Mouse (Mus musculus): ENCODE measurements around the gene Tgfbr3. TPM values are rescaled to one million over a fixed set of nuclear protein-coding genes. Genes with fewer than 3 reads are reported as not detected.
"Not testable (repeated sequence)": the region's sequence is repeated elsewhere in the genome, so short reads cannot be mapped to it uniquely, and the experiment has no call there.

Gene Tgfbr3
- polyA plus RNA-seq, 1 experiment from 2014 or later, result 38.2 TPM

DNA sequence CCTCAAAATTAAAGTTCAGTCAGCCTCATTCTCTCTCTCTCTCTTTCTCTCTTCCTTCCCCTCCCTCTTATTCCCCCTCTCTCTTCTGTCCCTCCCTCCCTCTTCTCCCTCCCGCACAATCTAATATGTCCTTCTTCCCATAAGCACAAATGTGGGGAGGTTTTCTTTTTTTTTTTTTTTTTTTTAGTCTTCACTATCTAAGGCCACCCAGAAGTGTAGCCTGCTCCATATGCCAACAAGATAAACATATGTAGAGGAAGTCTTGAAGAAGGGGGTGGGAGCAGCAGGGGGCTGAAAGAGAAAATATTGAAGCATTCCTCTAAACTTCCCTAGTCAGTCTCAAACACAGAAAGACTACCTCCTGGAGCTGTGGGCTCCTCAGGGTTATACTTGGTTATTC lies 37.0 kb downstream of the Tgfbr3 start:
- H3K4me1 ChIP-seq (ENCODE audit: control insufficient read depth, insufficient read depth, low read length), result peaks cover 20% of the 10 kb centered on the region
- no peak overlapping the region for H3K9ac ChIP-seq (ENCODE audit: low read depth, low read length)
- no peak for ATAC-seq (replicated peaks; ENCODE audit: insufficient number of reproducible peaks, low FRiP score, low TSS enrichment)
- H3K4me3 ChIP-seq (ENCODE audit: low read depth, low read length), result no peak overlapping the region
- no peaks in the 10 kb centered on the region for H3K27me3 ChIP-seq (ENCODE audit: control insufficient read depth, insufficient read depth, low read length)
- peak overlapping the region; percentile 25 for H3K27ac ChIP-seq (ENCODE audit: low read depth, low read length)
- H3K4me2 ChIP-seq, result no peak overlapping the region
- 20% methylated on average over 1 of the region's 1 CpGs for WGBS (ENCODE audit: insufficient replicate concordance)
- no peaks in the 10 kb centered on the region for H3K36me3 ChIP-seq (ENCODE audit: control insufficient read depth, insufficient read depth, low read length)
- H3K9me3 ChIP-seq (replicated peaks; ENCODE audit: control insufficient read depth, low read length), result no peaks in the 10 kb centered on the region

DNA sequence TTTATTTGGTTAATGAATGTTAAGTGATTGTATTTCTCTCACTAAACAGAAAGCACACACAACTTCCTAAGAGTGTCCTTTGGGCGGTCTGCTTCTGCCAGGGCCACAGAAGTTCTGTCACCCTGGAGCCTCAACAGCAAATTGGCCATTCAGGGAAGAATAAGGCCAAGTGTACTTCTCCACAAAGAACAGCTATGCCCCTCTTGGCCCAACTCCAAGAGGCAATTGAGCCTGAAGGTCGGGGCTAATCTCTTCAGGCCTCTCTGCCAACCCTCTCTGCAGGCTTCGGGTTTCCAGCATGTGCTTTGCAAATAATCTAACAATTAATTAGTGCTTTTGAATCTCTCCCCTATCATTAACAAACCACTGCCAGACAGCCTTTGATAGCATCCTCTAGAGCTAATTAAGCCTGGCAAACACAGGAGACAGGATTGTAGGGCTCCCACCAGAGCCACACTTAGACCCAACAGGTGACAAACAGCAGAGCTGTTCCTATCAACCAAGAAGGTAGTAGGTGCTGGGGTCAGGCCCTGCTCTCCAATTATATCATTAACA lies 37.6 kb downstream of the Tgfbr3 start:
- H3K4me2 ChIP-seq, result no peak overlapping the region
- H3K27ac ChIP-seq (ENCODE audit: low read depth, low read length), result peak overlapping the region; percentile 25
- no peak overlapping the region for H3K4me3 ChIP-seq (ENCODE audit: low read depth, low read length)
- WGBS (ENCODE audit: insufficient replicate concordance), result 7% methylated on average over 3 of the region's 3 CpGs
- no peak for ATAC-seq (replicated peaks; ENCODE audit: insufficient number of reproducible peaks, low FRiP score, low TSS enrichment)
- no peaks in the 10 kb centered on the region for H3K27me3 ChIP-seq (ENCODE audit: control insufficient read depth, insufficient read depth, low read length)
- H3K9ac ChIP-seq (ENCODE audit: low read depth, low read length), result no peak overlapping the region
- H3K4me1 ChIP-seq (ENCODE audit: control insufficient read depth, insufficient read depth, low read length), result peaks cover 20% of the 10 kb centered on the region
- H3K36me3 ChIP-seq (ENCODE audit: control insufficient read depth, insufficient read depth, low read length), result no peaks in the 10 kb centered on the region
- H3K9me3 ChIP-seq (replicated peaks; ENCODE audit: control insufficient read depth, low read length), result no peaks in the 10 kb centered on the region

- peak overlapping the region; percentile 22 for H3K4me2 ChIP-seq
Measured at GRCm38 (mm10) chr5:107250548-107251272, 38.7 kb downstream of the Tgfbr3 start.

GRCm38 (mm10) chr5:107248732-107249131 lies 40.7 kb downstream of the Tgfbr3 start:
- Histone ChIP-seq H3K36me3 (ENCODE audit: control insufficient read depth, insufficient read depth, low read length) (no peaks in the 10 kb centered on the region), H3K4me2 (no peak overlapping the region), H3K9ac (ENCODE audit: low read depth, low read length) (no peak overlapping the region), H3K9me3 (replicated peaks; ENCODE audit: control insufficient read depth, low read length) (no peaks in the 10 kb centered on the region), H3K4me3 (ENCODE audit: low read depth, low read length) (no peak overlapping the region), H3K27ac (ENCODE audit: low read depth, low read length) (no peak overlapping the region), H3K4me1 (ENCODE audit: control insufficient read depth, insufficient read depth, low read length) (peaks cover 21% of the 10 kb centered on the region), H3K27me3 (ENCODE audit: control insufficient read depth, insufficient read depth, low read length) (no peaks in the 10 kb centered on the region)
- ATAC-seq (replicated peaks; ENCODE audit: insufficient number of reproducible peaks, low FRiP score, low TSS enrichment), result no peak
- 87% methylated on average over 6 of the region's 6 CpGs for WGBS (ENCODE audit: insufficient replicate concordance)

More at GRCm38 (mm10) chr5:107250548-107251272, 38.7 kb downstream of the Tgfbr3 start:
- no peak overlapping the region for H3K4me3 ChIP-seq (ENCODE audit: low read depth, low read length)
- no peaks in the 10 kb centered on the region for H3K9me3 ChIP-seq (replicated peaks; ENCODE audit: control insufficient read depth, low read length)
- 0 out of 2 replicates have a peak, but pooled peaks have one; percentile 55 for ATAC-seq (replicated peaks; ENCODE audit: insufficient number of reproducible peaks, low FRiP score, low TSS enrichment)
- H3K4me1 ChIP-seq (ENCODE audit: control insufficient read depth, insufficient read depth, low read length), result peaks cover 20% of the 10 kb centered on the region
- H3K36me3 ChIP-seq (ENCODE audit: control insufficient read depth, insufficient read depth, low read length), result no peaks in the 10 kb centered on the region
- no peaks in the 10 kb centered on the region for H3K27me3 ChIP-seq (ENCODE audit: control insufficient read depth, insufficient read depth, low read length)
- WGBS (ENCODE audit: insufficient replicate concordance), result 19% methylated on average over 19 of the region's 19 CpGs
- H3K27ac ChIP-seq (ENCODE audit: low read depth, low read length), result peak overlapping the region; percentile 24; the same call in 1 of the 2 replicates
- H3K9ac ChIP-seq (ENCODE audit: low read depth, low read length), result no peak overlapping the region

GRCm38 (mm10) chr5:107248302-107248701 lies 41.1 kb downstream of the Tgfbr3 start:
- H3K4me1 ChIP-seq (ENCODE audit: control insufficient read depth, insufficient read depth, low read length), result peaks cover 25% of the 10 kb centered on the region
- not testable (repeated sequence) for ATAC-seq (replicated peaks; ENCODE audit: insufficient number of reproducible peaks, low FRiP score, low TSS enrichment); H3K36me3 ChIP-seq (ENCODE audit: control insufficient read depth, insufficient read depth, low read length); H3K9me3 ChIP-seq (replicated peaks; ENCODE audit: control insufficient read depth, low read length); H3K4me3 ChIP-seq (ENCODE audit: low read depth, low read length); H3K27me3 ChIP-seq (ENCODE audit: control insufficient read depth, insufficient read depth, low read length); H3K9ac ChIP-seq (ENCODE audit: low read depth, low read length); H3K4me2 ChIP-seq; H3K27ac ChIP-seq (ENCODE audit: low read depth, low read length)
- 91% methylated on average over 11 of the region's 11 CpGs for WGBS (ENCODE audit: insufficient replicate concordance)

- Histone ChIP-seq H3K9me3 (replicated peaks; ENCODE audit: control insufficient read depth, low read length) (no peaks in the 10 kb centered on the region), H3K36me3 (ENCODE audit: control insufficient read depth, insufficient read depth, low read length) (no peaks in the 10 kb centered on the region), H3K4me3 (ENCODE audit: low read depth, low read length) (no peak overlapping the region), H3K9ac (ENCODE audit: low read depth, low read length) (no peak overlapping the region), H3K27me3 (ENCODE audit: control insufficient read depth, insufficient read depth, low read length) (no peaks in the 10 kb centered on the region), H3K27ac (ENCODE audit: low read depth, low read length) (no peak overlapping the region), H3K4me1 (ENCODE audit: control insufficient read depth, insufficient read depth, low read length) (peaks cover 26% of the 10 kb centered on the region), H3K4me2 (no peak overlapping the region)
- WGBS (ENCODE audit: insufficient replicate concordance), result 76% methylated on average over 3 of the region's 3 CpGs
- no peak for ATAC-seq (replicated peaks; ENCODE audit: insufficient number of reproducible peaks, low FRiP score, low TSS enrichment)
Measured at GRCm38 (mm10) chr5:107247786-107248185, 41.6 kb downstream of the Tgfbr3 start.

DNA sequence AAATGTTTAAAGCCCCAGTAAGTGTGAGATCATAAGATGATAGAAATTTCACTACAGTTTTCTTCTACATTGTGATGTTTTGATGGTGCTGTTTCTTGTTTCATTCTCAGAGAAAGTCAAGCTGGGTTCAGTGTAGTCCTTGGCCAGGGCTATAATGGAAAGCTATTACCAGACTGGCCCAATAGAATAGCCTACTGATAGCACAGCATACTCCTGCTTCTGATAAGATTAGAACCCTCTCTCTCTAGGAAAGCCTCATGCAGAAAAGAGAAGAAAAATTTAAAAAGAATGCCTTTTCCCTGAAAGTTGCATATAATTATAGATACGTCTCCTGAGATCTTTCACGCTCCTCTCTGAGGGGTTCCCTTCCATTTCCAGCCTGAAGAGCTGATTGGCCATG lies 46.0 kb downstream of the Tgfbr3 start:
- Histone ChIP-seq H3K4me2 (no peak overlapping the region), H3K9me3 (replicated peaks; ENCODE audit: control insufficient read depth, low read length) (no peaks in the 10 kb centered on the region), H3K27me3 (ENCODE audit: control insufficient read depth, insufficient read depth, low read length) (no peaks in the 10 kb centered on the region), H3K4me3 (ENCODE audit: low read depth, low read length) (no peak overlapping the region), H3K9ac (ENCODE audit: low read depth, low read length) (no peak overlapping the region), H3K4me1 (ENCODE audit: control insufficient read depth, insufficient read depth, low read length) (peaks cover 13% of the 10 kb centered on the region), H3K36me3 (ENCODE audit: control insufficient read depth, insufficient read depth, low read length) (no peaks in the 10 kb centered on the region), H3K27ac (ENCODE audit: low read depth, low read length) (no peak overlapping the region)
- no peak for ATAC-seq (replicated peaks; ENCODE audit: insufficient number of reproducible peaks, low FRiP score, low TSS enrichment)
- 77% methylated on average over 2 of the region's 2 CpGs for WGBS (ENCODE audit: insufficient replicate concordance)

DNA sequence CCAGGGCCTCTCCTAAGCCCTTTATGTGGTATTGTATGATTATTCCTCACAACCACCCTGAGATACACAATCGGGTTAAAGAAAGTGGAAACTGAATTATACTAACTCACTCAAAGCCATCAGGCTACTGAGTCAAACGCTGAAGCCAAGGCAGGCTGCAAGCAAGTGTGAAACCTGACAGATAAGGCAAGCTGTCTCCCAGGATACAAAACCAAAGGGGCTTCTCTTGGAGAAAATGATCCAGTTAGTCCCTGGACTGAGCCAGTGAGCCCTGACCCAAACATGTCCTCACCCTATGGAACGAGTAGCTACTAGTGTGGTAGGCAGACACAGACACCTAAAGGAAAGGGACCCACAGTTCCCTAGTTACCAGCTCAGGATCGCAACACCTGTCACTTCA lies 46.4 kb downstream of the Tgfbr3 start:
- Histone ChIP-seq H3K27ac (ENCODE audit: low read depth, low read length) (no peak overlapping the region), H3K4me2 (no peak overlapping the region), H3K9ac (ENCODE audit: low read depth, low read length) (no peak overlapping the region)

DNA sequence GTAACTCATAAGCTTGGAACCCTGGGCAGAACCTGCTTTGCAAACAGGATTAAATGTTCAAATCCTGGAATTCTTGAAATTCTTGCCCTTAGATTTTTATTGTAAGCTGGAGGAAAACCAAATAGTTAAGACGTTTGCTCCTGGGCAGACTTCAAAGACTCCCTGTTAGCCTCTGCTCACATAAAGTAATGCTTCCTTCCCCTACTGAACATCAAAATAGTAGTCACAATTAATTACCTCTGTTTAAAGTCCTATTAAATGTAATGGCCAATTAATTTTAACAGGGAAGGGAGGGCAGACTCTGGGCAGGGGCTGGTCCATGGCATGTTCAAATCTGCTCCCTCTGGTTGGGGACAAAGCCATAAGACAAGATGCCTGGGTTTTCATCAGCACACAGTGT lies 49.2 kb downstream of the Tgfbr3 start:
- no peaks in the 10 kb centered on the region for H3K9me3 ChIP-seq (replicated peaks; ENCODE audit: control insufficient read depth, low read length)
- 52% methylated on average over 1 of the region's 1 CpGs for WGBS (ENCODE audit: insufficient replicate concordance)
- no peak overlapping the region for H3K27ac ChIP-seq (ENCODE audit: low read depth, low read length)
- peaks cover 40% of the 10 kb centered on the region for H3K4me1 ChIP-seq (ENCODE audit: control insufficient read depth, insufficient read depth, low read length)
- H3K4me3 ChIP-seq (ENCODE audit: low read depth, low read length), result no peak overlapping the region
- no peak overlapping the region for H3K4me2 ChIP-seq
- H3K9ac ChIP-seq (ENCODE audit: low read depth, low read length), result no peak overlapping the region
- H3K27me3 ChIP-seq (ENCODE audit: control insufficient read depth, insufficient read depth, low read length), result no peaks in the 10 kb centered on the region
- no peak for ATAC-seq (replicated peaks; ENCODE audit: insufficient number of reproducible peaks, low FRiP score, low TSS enrichment)
- no peaks in the 10 kb centered on the region for H3K36me3 ChIP-seq (ENCODE audit: control insufficient read depth, insufficient read depth, low read length)

More for the DNA sequence above, 46.4 kb downstream of the Tgfbr3 start:
- H3K36me3 ChIP-seq (ENCODE audit: control insufficient read depth, insufficient read depth, low read length), result no peaks in the 10 kb centered on the region
- H3K4me3 ChIP-seq (ENCODE audit: low read depth, low read length), result no peak overlapping the region
- H3K9me3 ChIP-seq (replicated peaks; ENCODE audit: control insufficient read depth, low read length), result no peaks in the 10 kb centered on the region
- ATAC-seq (replicated peaks; ENCODE audit: insufficient number of reproducible peaks, low FRiP score, low TSS enrichment), result no peak
- 65% methylated on average over 4 of the region's 4 CpGs for WGBS (ENCODE audit: insufficient replicate concordance)
- H3K27me3 ChIP-seq (ENCODE audit: control insufficient read depth, insufficient read depth, low read length), result no peaks in the 10 kb centered on the region
- peaks cover 18% of the 10 kb centered on the region for H3K4me1 ChIP-seq (ENCODE audit: control insufficient read depth, insufficient read depth, low read length)

All from heart, embryonic 11.5 days (tissue).